Mouse (Mus musculus) E14TG2a.4 (cell line): ENCODE measurements around the gene Eef1e1.

Source experiments
- H3K27me3 ChIP-seq: 2 replicates; pipeline ENCODE4 v1.6.1; 2014; ENCODE audit warnings: low read length, control low read depth; ENCODE audit not compliant: insufficient read depth
- H3K36me3 ChIP-seq: 2 replicates; pipeline ENCODE4 v1.6.1; 2014; ENCODE audit warnings: low read length, control low read depth; ENCODE audit not compliant: insufficient read depth
- H3K4me1 ChIP-seq: replicated peaks from 2 replicates; pipeline ENCODE4 v1.6.1; 2014; ENCODE audit warnings: low read depth, low read length, control low read depth
- H3K4me3 ChIP-seq: replicated peaks from 2 replicates; pipeline ENCODE4 v1.5.1; 2014; ENCODE audit warnings: mild to moderate bottlenecking, low read length
- H3K9me3 ChIP-seq: 2 replicates; pipeline ENCODE4 v1.6.1; 2014; ENCODE audit warnings: low read length, control low read depth
- CTCF ChIP-seq: conservative IDR thresholded peaks from 2 replicates; pipeline ENCODE4 v1.5.1; 2014; ENCODE audit warnings: low read length
- NANOG ChIP-seq: IDR thresholded peaks from 2 replicates; pipeline ENCODE4 v1.6.1; 2014; ENCODE audit warnings: borderline replicate concordance, low read length, mixed read lengths
- POU5F1 ChIP-seq: IDR thresholded peaks from 2 replicates; pipeline ENCODE4 v1.6.1; 2014; ENCODE audit warnings: low read length, borderline replicate concordance

Gene Eef1e1

DNA sequence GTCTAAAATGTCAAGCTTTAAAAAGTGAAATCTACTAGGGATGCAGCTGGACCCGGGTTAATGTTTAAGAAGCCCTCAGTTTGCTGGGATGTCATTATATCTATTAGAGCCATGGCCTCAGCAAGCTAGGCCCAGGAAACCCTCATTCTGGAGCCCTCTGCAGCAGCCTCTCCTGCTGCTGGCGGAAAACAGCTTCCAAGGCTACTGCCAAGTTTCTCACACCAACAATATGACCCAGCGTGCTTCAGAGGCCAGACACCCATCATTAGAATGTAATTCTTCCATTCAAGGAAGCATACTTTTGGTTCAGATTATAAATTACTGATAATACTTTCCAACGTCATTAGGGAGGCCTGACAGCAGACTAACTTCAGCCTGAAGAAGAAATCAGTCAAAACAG is 42.0 kb downstream of the Eef1e1 start:
- Histone ChIP-seq H3K9me3 (no peaks in the 10 kb centered on the region), H3K4me1 (no peaks in the 10 kb centered on the region), H3K27me3 (no peaks in the 10 kb centered on the region), H3K4me3 (no peak overlapping the region), H3K36me3 (peaks cover 13% of the 10 kb centered on the region)
- TF ChIP-seq POU5F1 (no peak), CTCF (no peak), NANOG (no peak)

DNA sequence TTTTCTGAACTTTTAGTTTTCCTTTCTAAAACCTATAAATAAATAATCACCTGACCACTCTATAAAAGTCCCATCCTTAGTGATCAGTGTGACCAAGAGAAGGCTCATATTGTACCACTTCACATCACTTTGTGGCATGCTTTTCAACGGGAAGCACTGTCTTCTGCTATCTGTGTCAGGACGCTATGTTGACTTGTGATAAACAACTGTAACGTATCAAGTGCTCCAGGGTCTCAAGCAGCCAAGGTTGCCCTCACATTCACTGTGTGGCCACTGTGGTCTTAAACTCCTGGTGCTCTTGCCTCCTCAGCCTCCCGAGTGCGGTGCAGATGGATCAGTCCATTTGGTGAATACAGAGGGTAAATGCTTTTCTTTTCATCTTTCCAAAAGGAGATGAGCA is 43.2 kb downstream of the Eef1e1 start:
- H3K4me3 ChIP-seq = no peak overlapping the region
- H3K4me1 ChIP-seq = no peaks in the 10 kb centered on the region
- H3K36me3 ChIP-seq = peaks cover 13% of the 10 kb centered on the region
- H3K9me3 ChIP-seq = no peaks in the 10 kb centered on the region
- no peaks in the 10 kb centered on the region for H3K27me3 ChIP-seq
- TF ChIP-seq CTCF = no peak
- TF ChIP-seq POU5F1 = no peak

DNA sequence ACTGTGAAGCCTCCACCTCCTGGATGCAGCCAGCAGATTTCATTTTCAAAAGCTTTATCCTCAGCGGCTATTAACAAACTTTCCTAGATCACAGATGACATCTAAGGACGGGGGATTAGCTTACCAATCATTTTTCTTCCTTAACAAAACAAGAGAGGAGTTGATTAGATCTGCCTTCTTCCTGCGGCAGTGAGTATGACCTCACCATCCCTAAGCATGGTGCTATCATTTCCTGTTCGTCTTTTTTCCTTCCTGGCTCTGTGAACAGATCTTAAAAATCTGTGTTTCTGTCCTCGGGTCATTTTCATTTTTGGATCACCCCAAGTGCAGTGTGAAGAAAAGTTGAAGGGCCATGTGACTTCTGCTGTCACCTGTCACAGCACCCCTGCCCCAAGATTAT is 44.6 kb downstream of the Eef1e1 start:
- Histone ChIP-seq H3K27me3 (no peaks in the 10 kb centered on the region), H3K4me1 (no peaks in the 10 kb centered on the region), H3K36me3 (peaks cover 13% of the 10 kb centered on the region), H3K4me3 (no peak overlapping the region), H3K9me3 (no peaks in the 10 kb centered on the region)
- TF ChIP-seq POU5F1 = no peak
- TF ChIP-seq CTCF = no peak
- no peak for TF ChIP-seq NANOG

DNA sequence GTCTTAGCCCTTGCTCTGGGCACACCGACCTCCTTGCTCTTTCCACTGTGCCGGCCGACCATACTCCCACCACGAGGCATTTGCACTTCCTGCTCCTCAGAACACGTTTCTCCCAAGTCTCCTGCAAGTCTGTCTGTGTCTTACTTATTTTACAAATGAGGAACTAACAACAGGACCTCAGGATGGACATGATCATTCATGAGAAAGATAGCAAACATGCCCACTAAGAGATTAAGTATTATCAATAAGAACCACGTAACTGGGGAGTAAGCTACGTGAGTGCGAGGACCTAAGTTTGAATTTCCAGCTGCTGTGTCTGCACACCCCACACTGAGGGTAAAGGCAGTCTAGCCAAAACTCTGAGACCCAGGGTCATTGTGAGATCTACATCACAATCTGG is 45.3 kb downstream of the Eef1e1 start:
- peaks cover 13% of the 10 kb centered on the region for H3K36me3 ChIP-seq
- no peak overlapping the region for H3K4me3 ChIP-seq
- no peaks in the 10 kb centered on the region for H3K9me3 ChIP-seq
- H3K4me1 ChIP-seq = no peaks in the 10 kb centered on the region
- TF ChIP-seq CTCF (no peak), NANOG (no peak)
- H3K27me3 ChIP-seq = no peaks in the 10 kb centered on the region

DNA sequence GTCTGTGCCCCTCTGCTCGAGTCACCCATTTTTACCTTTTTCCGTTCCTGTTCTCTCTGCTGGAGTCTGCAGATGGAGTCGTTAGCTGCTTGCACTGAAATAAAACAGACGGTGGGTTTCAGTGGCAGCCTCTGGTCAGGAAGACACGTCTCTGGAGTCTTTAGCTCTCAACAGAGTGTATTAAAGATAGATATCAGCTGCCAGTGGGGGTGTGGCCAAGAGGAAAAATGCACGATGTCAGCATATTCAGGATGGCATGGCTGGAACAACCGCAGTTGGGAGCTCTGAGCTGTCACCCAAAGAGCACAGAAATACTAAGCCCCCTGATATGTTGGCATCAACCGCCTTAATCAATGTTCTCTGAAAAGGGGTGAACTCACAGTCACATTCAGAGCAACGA is 46.2 kb downstream of the Eef1e1 start:
- no peaks in the 10 kb centered on the region for H3K4me1 ChIP-seq
- H3K4me3 ChIP-seq = no peak overlapping the region
- H3K27me3 ChIP-seq = no peaks in the 10 kb centered on the region
- no peaks in the 10 kb centered on the region for H3K9me3 ChIP-seq
- no peak for TF ChIP-seq CTCF
- TF ChIP-seq NANOG = no peak
- TF ChIP-seq POU5F1 = no peak
- H3K36me3 ChIP-seq = peaks cover 13% of the 10 kb centered on the region

DNA sequence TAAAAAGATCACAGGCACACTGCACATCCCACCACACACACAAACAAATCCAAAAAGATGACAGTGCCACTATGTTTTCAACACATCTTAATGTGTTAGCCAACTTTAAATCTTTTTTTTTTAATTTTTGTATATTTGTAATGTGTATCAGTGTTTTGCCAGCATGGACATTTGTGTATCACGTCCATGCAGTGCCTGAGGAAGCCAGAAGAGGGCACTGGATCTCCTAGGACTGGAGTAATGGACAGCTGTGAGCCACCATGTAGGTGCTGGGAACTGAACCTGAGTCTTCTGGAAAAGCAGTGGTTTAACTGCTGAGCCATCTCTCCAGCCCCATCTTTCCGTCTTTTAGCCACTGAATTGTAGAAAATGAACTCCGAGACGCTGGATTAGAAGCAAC is 46.7 kb downstream of the Eef1e1 start:
- Histone ChIP-seq H3K4me1 (no peaks in the 10 kb centered on the region), H3K9me3 (no peaks in the 10 kb centered on the region), H3K27me3 (no peaks in the 10 kb centered on the region), H3K36me3 (peaks cover 13% of the 10 kb centered on the region), H3K4me3 (no peak overlapping the region)
- TF ChIP-seq POU5F1 (no peak), CTCF (peak; percentile 52)

DNA sequence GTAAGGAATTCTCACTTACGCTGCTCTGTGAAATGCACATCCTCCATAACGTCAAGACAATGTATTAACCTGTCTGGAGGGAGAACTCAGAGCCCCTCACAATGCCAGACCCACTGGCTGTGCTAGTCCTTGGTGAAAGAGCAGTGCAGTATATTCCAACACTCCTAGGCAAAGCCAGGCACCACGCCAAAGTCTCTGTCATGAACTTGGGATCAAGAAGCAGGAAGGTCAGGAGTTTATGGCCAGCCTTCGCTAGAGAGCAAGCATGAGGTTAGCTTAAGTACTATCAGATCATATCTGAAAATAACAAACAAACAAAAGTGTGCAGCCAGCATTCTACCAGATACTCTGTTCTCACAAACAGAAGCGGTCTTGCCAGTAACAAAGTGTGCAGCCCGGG is 48.5 kb downstream of the Eef1e1 start:
- no peaks in the 10 kb centered on the region for H3K27me3 ChIP-seq
- H3K36me3 ChIP-seq = peaks cover 13% of the 10 kb centered on the region
- H3K9me3 ChIP-seq = no peaks in the 10 kb centered on the region

DNA sequence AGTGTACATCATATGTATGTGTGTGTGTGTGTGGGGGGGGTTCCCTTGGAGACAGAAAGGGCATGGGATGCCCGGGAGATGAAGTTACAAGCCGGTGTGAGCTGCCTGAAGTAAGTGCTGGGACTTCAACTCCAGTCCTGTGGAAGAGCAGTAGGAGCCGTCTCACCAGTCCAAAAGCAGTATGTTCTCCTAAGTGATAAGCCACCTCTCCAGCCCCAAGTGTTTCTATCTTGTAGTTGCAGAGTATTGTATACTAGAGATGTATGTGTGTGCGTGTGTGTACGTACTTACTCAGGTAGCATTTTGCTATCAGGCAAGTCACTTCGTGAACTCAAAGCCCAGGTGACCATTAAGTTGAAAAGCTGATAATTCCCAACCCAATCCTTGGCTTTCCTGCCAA is 51.7 kb downstream of the Eef1e1 start:
- Histone ChIP-seq H3K9me3 (no peaks in the 10 kb centered on the region), H3K4me1 (peaks cover 14% of the 10 kb centered on the region), H3K27me3 (no peaks in the 10 kb centered on the region), H3K36me3 (peaks cover 14% of the 10 kb centered on the region), H3K4me3 (no peak overlapping the region)
- TF ChIP-seq CTCF (no peak), NANOG (no peak), POU5F1 (no peak)

More for the DNA sequence above, 48.5 kb downstream of the Eef1e1 start:
- no peak for TF ChIP-seq CTCF
- TF ChIP-seq POU5F1 = no peak
- no peak for TF ChIP-seq NANOG
- H3K4me3 ChIP-seq = no peak overlapping the region
- H3K4me1 ChIP-seq = no peaks in the 10 kb centered on the region

DNA sequence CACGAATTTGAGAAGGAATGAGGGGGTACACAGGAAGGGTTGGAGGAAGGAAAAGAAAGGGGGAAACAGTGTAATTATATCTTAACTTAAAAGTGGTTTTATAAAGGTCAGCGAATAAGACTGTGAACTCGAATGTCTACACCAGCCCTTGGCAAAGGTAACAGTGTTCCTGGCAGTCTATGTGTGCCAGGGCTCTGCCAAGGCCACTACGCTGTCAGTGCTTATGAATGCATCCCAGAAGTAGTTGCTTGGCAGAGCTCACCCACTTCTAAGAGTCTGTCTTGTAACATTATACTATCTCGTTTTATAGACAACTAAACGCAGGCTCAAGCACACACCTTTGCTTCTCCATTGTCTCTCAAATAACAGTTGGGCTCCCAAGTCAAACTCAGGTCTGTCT is 53.5 kb downstream of the Eef1e1 start:
- no peaks in the 10 kb centered on the region for H3K27me3 ChIP-seq
- no peak for TF ChIP-seq POU5F1
- no peak for TF ChIP-seq NANOG
- no peak for TF ChIP-seq CTCF
- no peaks in the 10 kb centered on the region for H3K9me3 ChIP-seq
- no peak overlapping the region for H3K4me3 ChIP-seq
- peaks cover 15% of the 10 kb centered on the region for H3K36me3 ChIP-seq
- H3K4me1 ChIP-seq = peaks cover 16% of the 10 kb centered on the region

DNA sequence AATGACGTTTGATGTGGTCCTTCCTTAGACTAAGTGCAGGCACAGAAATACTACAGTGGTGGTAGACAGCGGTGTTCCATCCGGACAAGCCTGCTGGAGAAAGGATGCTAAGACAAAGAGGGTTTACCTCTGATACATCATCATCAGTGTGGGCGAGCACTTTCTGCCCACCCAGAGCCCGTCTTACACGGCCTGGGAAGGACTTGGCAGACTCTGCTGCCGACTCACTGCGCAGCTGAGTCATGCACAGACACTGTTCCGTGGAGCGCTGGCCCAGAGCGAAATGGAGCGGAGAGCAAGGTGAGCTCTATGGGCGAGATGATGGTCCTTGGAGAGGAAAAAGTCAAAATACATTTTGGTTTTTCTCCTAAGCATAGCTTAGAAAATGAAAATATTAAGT is 55.9 kb downstream of the Eef1e1 start:
- no peak overlapping the region for H3K4me3 ChIP-seq
- H3K9me3 ChIP-seq = no peaks in the 10 kb centered on the region
- no peak for TF ChIP-seq CTCF
- no peak for TF ChIP-seq POU5F1
- no peak for TF ChIP-seq NANOG
- no peaks in the 10 kb centered on the region for H3K27me3 ChIP-seq
- H3K4me1 ChIP-seq = peaks cover 16% of the 10 kb centered on the region
- H3K36me3 ChIP-seq = peaks cover 15% of the 10 kb centered on the region
